Mouse (Mus musculus) heart, postnatal 0 days (tissue): ENCODE measurements around the gene Toe1. TPM values are rescaled to one million over a fixed set of nuclear protein-coding genes. Genes with fewer than 3 reads are reported as not detected.

ENCODE experiments used
- ATAC-seq: fragments of 200-750 bp; cut with Nextera tagmentation; 2 replicates; pipeline ENCODE4 v1.8.0; 2017; ENCODE audit warnings: low read depth, moderate number of reproducible peaks, moderate library complexity; ENCODE audit not compliant: insufficient read depth
- DNase-seq: peaks from one replicate; pipeline ENCODE4 v3.0.0-alpha.2; 2016; ENCODE audit warnings: low spot score
- H3K27ac ChIP-seq: fragments of 300-500 bp; sonication (generic); 2 replicates; pipeline ENCODE4 v1.5.1; 2014; ENCODE audit warnings: low read depth, mild to moderate bottlenecking
- H3K27me3 ChIP-seq: fragments of 300-500 bp; sonication (generic); 2 replicates; pipeline ENCODE4 v1.6.1; 2014; ENCODE audit warnings: low read length, mixed read lengths; ENCODE audit not compliant: control insufficient read depth, insufficient read depth
- H3K36me3 ChIP-seq: fragments of 300-500 bp; sonication (generic); replicated peaks from 2 replicates; pipeline ENCODE4 v1.6.1; 2014; ENCODE audit warnings: low read length, mixed read lengths; ENCODE audit not compliant: control insufficient read depth, insufficient read depth
- H3K4me1 ChIP-seq: fragments of 300-500 bp; sonication (generic); 2 replicates; pipeline ENCODE4 v1.6.1; 2014; ENCODE audit warnings: antibody characterized with exemption; ENCODE audit not compliant: control insufficient read depth, insufficient read depth
- H3K4me2 ChIP-seq: fragments of 300-500 bp; sonication (generic); 2 replicates; pipeline ENCODE4 v1.6.1; 2014; ENCODE audit warnings: low read depth, mild to moderate bottlenecking, low read length, moderate library complexity
- H3K4me3 ChIP-seq: fragments of 300-500 bp; sonication (generic); 2 replicates; pipeline ENCODE4 v1.5.1; 2014; ENCODE audit warnings: low read depth, low read length
- H3K9ac ChIP-seq: fragments of 300-500 bp; sonication (generic); replicated peaks from 2 replicates; pipeline ENCODE4 v1.6.1; 2014; ENCODE audit warnings: low read depth, low read length, mixed read lengths
- H3K9me3 ChIP-seq: fragments of 300-500 bp; sonication (generic); replicated peaks from 2 replicates; pipeline ENCODE4 v1.6.1; 2016; ENCODE audit warnings: low read length; ENCODE audit not compliant: control insufficient read depth
- CTCF ChIP-seq: IDR thresholded peaks from 2 replicates; pipeline ENCODE4 v1.5.1; 2016; ENCODE audit warnings: antibody characterized with exemption, control low read depth, low read depth
- EP300 ChIP-seq: IDR thresholded peaks from 2 replicates; pipeline ENCODE4 v1.6.1; 2016; ENCODE audit warnings: antibody characterized with exemption, low read depth
- WGBS: fragments of 180-500 bp; shearing (Covaris S2); extraction: QIAGEN DNeasy Blood & Tissue Kit; methylation state at CpG from one replicate; pipeline ENCODE4 v1.1.7; 2014; 5-methylcytosine and 5-hydroxymethylcytosine counted together
- polyA plus RNA-seq: library from polyadenylated mRNA; unstranded; fragments of >200 nt; fragmentation: Nextera tagmentation; extraction: Ambion mirVana; gene quantifications from 2 replicates; pipeline ENCODE4 v1.2.1, GENCODE M21; 2015
- total RNA-seq: library from RNA; depleted of rRNA; stranded (reverse); fragments of >200 nt; gene quantifications from 2 replicates; pipeline ENCODE4 v1.2.3, GENCODE M21; 2014; ENCODE audit warnings: low replicate concordance; rRNA removed

The Toe1 gene
- total and polyA plus RNA-seq, 2 experiments from 2014 or later: 17.5 to 46.9 TPM

GRCm38 (mm10) chr4:116761914-116762313, 45.5 kb downstream of the Toe1 start:
- Histone ChIP-seq H3K4me1 (no peaks in the 10 kb centered on the region), H3K9me3 (no peaks in the 10 kb centered on the region), H3K9ac (no peak overlapping the region), H3K27me3 (no peaks in the 10 kb centered on the region), H3K36me3 (no peaks in the 10 kb centered on the region), H3K27ac (no peak overlapping the region), H3K4me3 (no peak overlapping the region), H3K4me2 (no peak overlapping the region)
- no peak for TF ChIP-seq CTCF
- no peak for TF ChIP-seq EP300
- WGBS: 72% methylated on average over 2 of the region's 2 CpGs
- no peak for DNase-seq
- no peak for ATAC-seq

- H3K27ac ChIP-seq: no peak overlapping the region
- no peaks in the 10 kb centered on the region for H3K4me1 ChIP-seq
- 68% methylated on average over 2 of the region's 2 CpGs for WGBS
- no peaks in the 10 kb centered on the region for H3K27me3 ChIP-seq
- H3K9me3 ChIP-seq: no peaks in the 10 kb centered on the region
- no peak overlapping the region for H3K4me3 ChIP-seq
- H3K9ac ChIP-seq: no peak overlapping the region
- ATAC-seq: no peak
- TF ChIP-seq CTCF (no peak), EP300 (no peak)
- H3K36me3 ChIP-seq: no peaks in the 10 kb centered on the region
- no peak for DNase-seq
- no peak overlapping the region for H3K4me2 ChIP-seq
Measured at GRCm38 (mm10) chr4:116749750-116750149, 57.7 kb downstream of the Toe1 start.

Other genes with a start within 250 kb of the Toe1 start
- gene Gpbp1l1, start 250.0 kb downstream of the Toe1 start, total RNA-seq: 56.9 and 95.7 TPM in 2 replicates
- 30.1 and 32.5 TPM in 2 replicates for gene Gpbp1l1, start 250.0 kb downstream of the Toe1 start, polyA plus RNA-seq
- gene Ccdc17, start 211.0 kb downstream of the Toe1 start, total RNA-seq: 0.08 and 0.57 TPM in 2 replicates
- 3.1 and 5.1 TPM in 2 replicates for gene Ccdc17, start 211.0 kb downstream of the Toe1 start, polyA plus RNA-seq
- gene Nasp, start 179.7 kb downstream of the Toe1 start, total RNA-seq: 28.1 and 29.9 TPM in 2 replicates
- gene Nasp, start 179.7 kb downstream of the Toe1 start, polyA plus RNA-seq: 32.1 and 32.2 TPM in 2 replicates
- gene Akr1a1, start 156.0 kb downstream of the Toe1 start, total RNA-seq: 465 and 479 TPM in 2 replicates
- gene Akr1a1, start 156.0 kb downstream of the Toe1 start, polyA plus RNA-seq: 533 and 534 TPM in 2 replicates
- gene Prdx1, start 122.1 kb downstream of the Toe1 start, total RNA-seq: 317 and 334 TPM in 2 replicates
- 1,000 and 1,028 TPM in 2 replicates for gene Prdx1, start 122.1 kb downstream of the Toe1 start, polyA plus RNA-seq
- gene Mmachc, start 99.2 kb downstream of the Toe1 start, total RNA-seq: 41.1 and 51.3 TPM in 2 replicates
- 36.5 and 38.4 TPM in 2 replicates for gene Mmachc, start 99.2 kb downstream of the Toe1 start, polyA plus RNA-seq
- 6.3 and 6.8 TPM in 2 replicates for gene Ccdc163, start 99.1 kb downstream of the Toe1 start, total RNA-seq
- gene Ccdc163, start 99.1 kb downstream of the Toe1 start, polyA plus RNA-seq: 6.0 and 8.7 TPM in 2 replicates
- gene Tesk2, start 86.7 kb downstream of the Toe1 start, total RNA-seq: 1.3 and 4.0 TPM in 2 replicates
- gene Tesk2, start 86.7 kb downstream of the Toe1 start, polyA plus RNA-seq: 2.3 and 2.4 TPM in 2 replicates
- gene Mutyh, start 83 bp upstream of the Toe1 start, total RNA-seq: 2.6 and 6.9 TPM in 2 replicates
- 3.9 and 4.4 TPM in 2 replicates for gene Mutyh, start 83 bp upstream of the Toe1 start, polyA plus RNA-seq
- 2.2 and 3.4 TPM in 2 replicates for gene Hpdl, start 14.1 kb upstream of the Toe1 start, total RNA-seq
- 2.1 and 2.9 TPM in 2 replicates for gene Hpdl, start 14.1 kb upstream of the Toe1 start, polyA plus RNA-seq
- gene Zswim5, start 69.7 kb upstream of the Toe1 start, total RNA-seq: 1.4 and 1.5 TPM in 2 replicates
- gene Zswim5, start 69.7 kb upstream of the Toe1 start, polyA plus RNA-seq: 0.34 TPM in 2 replicates
- gene Urod, start 186.8 kb upstream of the Toe1 start, total RNA-seq: 103 and 124 TPM in 2 replicates
- 107 and 110 TPM in 2 replicates for gene Urod, start 186.8 kb upstream of the Toe1 start, polyA plus RNA-seq
- 14.4 and 19.2 TPM in 2 replicates for gene Hectd3, start 187.7 kb upstream of the Toe1 start, total RNA-seq
- 5.3 and 5.6 TPM in 2 replicates for gene Hectd3, start 187.7 kb upstream of the Toe1 start, polyA plus RNA-seq
- gene Eif2b3, start 211.8 kb upstream of the Toe1 start, total RNA-seq: 10.7 and 14.0 TPM in 2 replicates
- gene Eif2b3, start 211.8 kb upstream of the Toe1 start, polyA plus RNA-seq: 25.7 and 27.5 TPM in 2 replicates